Mouse (Mus musculus): ENCODE measurements around the gene Npas2. TPM values are rescaled to one million over a fixed set of nuclear protein-coding genes. Genes with fewer than 3 reads are reported as not detected.

Gene Npas2
- polyA plus RNA-seq, 1 experiment = not detected

- no peak overlapping the region for H3K27ac ChIP-seq (ENCODE audit: insufficient read depth, low read depth, low read length)
Observed at GRCm38 (mm10) chr1:39237503-39238255, 44.1 kb downstream of the Npas2 start.

GRCm38 (mm10) chr1:39240860-39241584 lies 47.5 kb downstream of the Npas2 start:
- Histone ChIP-seq H3K4me3 (ENCODE audit: insufficient read depth, low read depth, low read length) (no peak overlapping the region), H3K27ac (ENCODE audit: insufficient read depth, low read depth, low read length) (no peak overlapping the region), H3K4me1 (ENCODE audit: control insufficient read depth, insufficient read depth, low read length) (peaks cover 3% of the 10 kb centered on the region; the same call in 1 of the 2 replicates)
- TF ChIP-seq POLR2A (IDR thresholded peaks at IDR 0.05; ENCODE audit: insufficient read depth, low read depth, low read length) (no peak), CTCF (IDR thresholded peaks at IDR 0.05; ENCODE audit: insufficient read depth, low read depth, low read length) (no peak)
- 95% methylated on average over 6 of the region's 6 CpGs for WGBS

More at GRCm38 (mm10) chr1:39237503-39238255, 44.1 kb downstream of the Npas2 start:
- peaks cover 3% of the 10 kb centered on the region; the same call in 1 of the 2 replicates for H3K4me1 ChIP-seq (ENCODE audit: control insufficient read depth, insufficient read depth, low read length)
- H3K4me3 ChIP-seq (ENCODE audit: insufficient read depth, low read depth, low read length) = no peak overlapping the region
- no peak for TF ChIP-seq POLR2A (IDR thresholded peaks at IDR 0.05; ENCODE audit: insufficient read depth, low read depth, low read length)
- no peak for TF ChIP-seq CTCF (IDR thresholded peaks at IDR 0.05; ENCODE audit: insufficient read depth, low read depth, low read length)
- WGBS = 64% methylated on average over 9 of the region's 9 CpGs

GRCm38 (mm10) chr1:39244726-39245125 lies 51.2 kb downstream of the Npas2 start:
- Histone ChIP-seq H3K4me1 (ENCODE audit: control insufficient read depth, insufficient read depth, low read length) (no peaks in the 10 kb centered on the region), H3K4me3 (ENCODE audit: insufficient read depth, low read depth, low read length) (no peak overlapping the region), H3K27ac (ENCODE audit: insufficient read depth, low read depth, low read length) (no peak overlapping the region)
- TF ChIP-seq CTCF (IDR thresholded peaks at IDR 0.05; ENCODE audit: insufficient read depth, low read depth, low read length) (no peak), POLR2A (IDR thresholded peaks at IDR 0.05; ENCODE audit: insufficient read depth, low read depth, low read length) (no peak)
- WGBS = 67% methylated on average over 1 of the region's 1 CpGs

- WGBS = 26% methylated on average over 7 of the region's 7 CpGs
- TF ChIP-seq POLR2A (IDR thresholded peaks at IDR 0.05; ENCODE audit: insufficient read depth, low read depth, low read length) (no peak), CTCF (IDR thresholded peaks at IDR 0.05; ENCODE audit: insufficient read depth, low read depth, low read length) (no peak)
Observed at GRCm38 (mm10) chr1:39251679-39252078, 58.1 kb downstream of the Npas2 start.

GRCm38 (mm10) chr1:39253771-39254170 lies 60.2 kb downstream of the Npas2 start:
- WGBS = 78% methylated on average over 4 of the region's 4 CpGs
- TF ChIP-seq CTCF (IDR thresholded peaks at IDR 0.05; ENCODE audit: insufficient read depth, low read depth, low read length) (no peak), POLR2A (IDR thresholded peaks at IDR 0.05; ENCODE audit: insufficient read depth, low read depth, low read length) (no peak)

More at GRCm38 (mm10) chr1:39251679-39252078, 58.1 kb downstream of the Npas2 start:
- Histone ChIP-seq H3K27ac (ENCODE audit: insufficient read depth, low read depth, low read length) (no peak overlapping the region), H3K4me3 (ENCODE audit: insufficient read depth, low read depth, low read length) (no peak overlapping the region), H3K4me1 (ENCODE audit: control insufficient read depth, insufficient read depth, low read length) (peaks cover 9% of the 10 kb centered on the region)

GRCm38 (mm10) chr1:39256051-39256450 lies 62.5 kb downstream of the Npas2 start:
- no peak overlapping the region for H3K27ac ChIP-seq (ENCODE audit: insufficient read depth, low read depth, low read length)
- 94% methylated on average over 9 of the region's 9 CpGs for WGBS
- peaks cover 15% of the 10 kb centered on the region for H3K4me1 ChIP-seq (ENCODE audit: control insufficient read depth, insufficient read depth, low read length)
- no peak overlapping the region for H3K4me3 ChIP-seq (ENCODE audit: insufficient read depth, low read depth, low read length)
- no peak for TF ChIP-seq CTCF (IDR thresholded peaks at IDR 0.05; ENCODE audit: insufficient read depth, low read depth, low read length)
- TF ChIP-seq POLR2A (IDR thresholded peaks at IDR 0.05; ENCODE audit: insufficient read depth, low read depth, low read length) = no peak

More at GRCm38 (mm10) chr1:39253771-39254170, 60.2 kb downstream of the Npas2 start:
- no peak overlapping the region for H3K27ac ChIP-seq (ENCODE audit: insufficient read depth, low read depth, low read length)
- no peak overlapping the region for H3K4me3 ChIP-seq (ENCODE audit: insufficient read depth, low read depth, low read length)
- H3K4me1 ChIP-seq (ENCODE audit: control insufficient read depth, insufficient read depth, low read length) = peaks cover 12% of the 10 kb centered on the region

- Histone ChIP-seq H3K4me1 (ENCODE audit: control insufficient read depth, insufficient read depth, low read length) (peaks cover 15% of the 10 kb centered on the region), H3K4me3 (ENCODE audit: insufficient read depth, low read depth, low read length) (no peak overlapping the region), H3K27ac (ENCODE audit: insufficient read depth, low read depth, low read length) (no peak overlapping the region)
- TF ChIP-seq POLR2A (IDR thresholded peaks at IDR 0.05; ENCODE audit: insufficient read depth, low read depth, low read length) = no peak
- TF ChIP-seq CTCF (IDR thresholded peaks at IDR 0.05; ENCODE audit: insufficient read depth, low read depth, low read length) = no peak
- WGBS = 80% methylated on average over 8 of the region's 8 CpGs
Observed at GRCm38 (mm10) chr1:39256513-39257330, 63.2 kb downstream of the Npas2 start.

GRCm38 (mm10) chr1:39257331-39257594 lies 63.7 kb downstream of the Npas2 start:
- Histone ChIP-seq H3K4me3 (ENCODE audit: insufficient read depth, low read depth, low read length) (no peak overlapping the region), H3K27ac (ENCODE audit: insufficient read depth, low read depth, low read length) (no peak overlapping the region), H3K4me1 (ENCODE audit: control insufficient read depth, insufficient read depth, low read length) (peaks cover 12% of the 10 kb centered on the region)
- TF ChIP-seq CTCF (IDR thresholded peaks at IDR 0.05; ENCODE audit: insufficient read depth, low read depth, low read length) (no peak), POLR2A (IDR thresholded peaks at IDR 0.05; ENCODE audit: insufficient read depth, low read depth, low read length) (no peak)
- WGBS = 83% methylated on average over 3 of the region's 3 CpGs
